Mouse (Mus musculus): ENCODE measurements around the gene Hnf1a.

Gene Hnf1a

DNA sequence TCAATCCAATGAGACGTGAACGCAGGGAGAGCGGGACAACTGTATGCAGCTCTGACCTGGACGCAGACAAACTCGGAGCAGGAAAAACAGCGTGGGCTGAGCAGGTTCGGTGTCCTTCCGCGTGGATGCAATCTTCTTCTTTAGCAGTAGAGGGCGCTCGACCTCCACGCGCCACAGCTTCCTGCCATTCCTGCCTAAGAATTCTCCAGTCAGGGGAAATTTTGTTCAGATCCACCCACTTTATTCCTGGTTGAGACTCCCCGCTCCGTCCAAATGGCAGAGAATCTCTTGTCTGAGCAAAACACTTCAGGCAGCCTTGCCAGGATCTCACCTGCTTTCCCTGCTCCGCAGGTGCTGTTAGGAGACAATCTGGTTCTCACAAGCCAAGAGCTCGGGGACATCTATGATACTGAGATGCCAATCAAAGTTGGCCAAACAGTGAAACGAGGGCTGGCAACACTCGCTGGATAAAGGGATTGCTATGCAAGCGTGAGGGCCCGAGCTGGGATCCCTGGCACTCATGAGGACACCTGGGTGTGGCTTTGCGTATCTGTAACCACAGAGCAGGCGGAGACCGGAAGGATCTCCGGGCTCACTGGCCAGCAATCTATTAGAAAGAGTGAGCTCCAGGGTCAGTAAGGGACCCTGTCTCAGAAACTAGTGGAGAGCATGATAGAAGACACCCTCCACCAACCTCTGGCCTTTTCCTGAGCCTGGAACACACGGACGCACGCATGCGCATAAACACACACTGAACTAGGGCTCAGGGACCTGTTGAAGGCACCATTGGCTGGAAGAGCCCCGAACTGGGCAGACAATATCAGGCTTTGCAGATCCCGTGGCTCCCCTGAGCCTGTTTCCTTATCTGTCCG is 8.6 kb upstream of the Hnf1a start:
- peak; percentile 69 for DNase-seq (ENCODE audit: low spot score)

DNA sequence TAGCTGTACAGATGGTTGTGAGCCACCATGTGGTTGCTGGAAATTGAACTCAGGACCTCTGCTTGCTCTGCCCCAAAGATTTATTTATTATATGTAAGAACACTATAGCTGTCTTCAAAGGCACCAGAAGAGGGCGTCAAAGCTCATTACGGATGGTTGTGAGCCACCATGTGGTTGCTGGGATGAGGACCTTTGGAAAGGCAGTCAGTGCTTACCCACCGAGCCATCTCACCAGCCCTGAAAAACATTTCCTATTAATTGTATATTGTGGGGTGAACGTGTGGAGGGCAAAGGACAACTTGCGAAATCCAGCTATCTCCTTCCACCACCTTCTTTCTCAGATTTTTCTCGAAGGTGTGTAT is 8.0 kb upstream of the Hnf1a start:
- DNase-seq (ENCODE audit: low spot score) = peak; percentile 68

DNA sequence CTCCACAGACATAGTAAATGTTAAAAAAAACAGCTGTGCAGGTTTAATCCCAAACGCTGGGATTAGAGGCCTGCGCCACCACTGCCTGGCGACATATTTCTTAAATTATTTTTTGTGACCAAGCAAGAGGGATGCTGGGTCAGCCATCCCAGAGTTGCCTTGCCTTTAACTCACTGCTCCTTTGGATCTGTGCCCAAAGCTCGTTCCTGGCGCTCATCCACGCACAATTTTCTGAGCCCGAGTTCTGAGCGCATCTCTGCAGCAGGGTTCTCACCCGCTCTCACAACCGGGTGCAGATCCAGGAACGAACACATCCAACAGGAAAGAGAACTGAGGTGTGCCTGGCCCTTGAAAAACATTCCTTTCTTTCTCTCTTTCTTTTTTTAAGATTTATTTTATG is 7.6 kb upstream of the Hnf1a start:
- DNase-seq (ENCODE audit: low spot score) = peak; percentile 38

DNA sequence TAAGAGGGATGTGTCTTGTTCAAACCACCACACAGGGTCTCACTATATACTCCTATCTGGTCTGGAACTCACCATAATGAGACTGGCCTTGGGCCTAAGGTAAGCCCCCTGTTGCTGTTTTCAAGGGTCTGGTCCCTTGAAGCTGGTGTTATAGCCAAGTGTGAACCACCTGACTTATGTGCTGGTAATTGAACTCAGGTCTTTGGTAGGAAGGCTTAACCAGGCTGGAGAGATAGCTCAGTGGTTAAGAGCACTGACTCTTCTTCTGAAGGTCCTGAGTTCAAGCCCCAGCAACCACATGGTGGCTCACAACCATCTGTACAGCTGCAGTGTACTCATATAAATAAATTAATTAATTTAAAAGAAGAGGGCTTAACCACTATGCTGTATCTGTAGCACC is 6.0 kb upstream of the Hnf1a start:
- no peak for DNase-seq (ENCODE audit: low spot score)

- DNase-seq (ENCODE audit: low spot score) = no peak
Measured at GRCm38 (mm10) chr5:114973131-114973530, 2.2 kb upstream of the Hnf1a start.

DNA sequence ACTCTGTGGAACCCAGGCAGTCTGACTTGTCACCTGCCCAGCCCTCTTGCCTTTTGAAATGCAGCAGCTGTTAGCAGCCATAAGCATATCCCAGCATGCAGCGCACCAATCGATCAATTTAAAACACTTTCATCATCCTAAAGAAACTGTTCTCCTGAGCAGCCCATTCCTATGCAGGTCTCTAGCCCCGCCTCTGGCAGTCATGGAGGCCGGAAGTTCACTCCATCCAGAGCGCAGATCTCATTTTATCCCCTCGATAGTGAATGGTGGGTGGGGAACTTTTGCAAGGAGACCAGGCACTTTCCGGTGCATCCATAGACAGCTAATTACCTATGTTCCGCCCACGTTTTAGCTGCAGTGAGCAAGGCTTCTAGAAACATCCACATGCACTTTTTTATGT is 1.3 kb upstream of the Hnf1a start:
- DNase-seq (ENCODE audit: low spot score) = no peak

DNA sequence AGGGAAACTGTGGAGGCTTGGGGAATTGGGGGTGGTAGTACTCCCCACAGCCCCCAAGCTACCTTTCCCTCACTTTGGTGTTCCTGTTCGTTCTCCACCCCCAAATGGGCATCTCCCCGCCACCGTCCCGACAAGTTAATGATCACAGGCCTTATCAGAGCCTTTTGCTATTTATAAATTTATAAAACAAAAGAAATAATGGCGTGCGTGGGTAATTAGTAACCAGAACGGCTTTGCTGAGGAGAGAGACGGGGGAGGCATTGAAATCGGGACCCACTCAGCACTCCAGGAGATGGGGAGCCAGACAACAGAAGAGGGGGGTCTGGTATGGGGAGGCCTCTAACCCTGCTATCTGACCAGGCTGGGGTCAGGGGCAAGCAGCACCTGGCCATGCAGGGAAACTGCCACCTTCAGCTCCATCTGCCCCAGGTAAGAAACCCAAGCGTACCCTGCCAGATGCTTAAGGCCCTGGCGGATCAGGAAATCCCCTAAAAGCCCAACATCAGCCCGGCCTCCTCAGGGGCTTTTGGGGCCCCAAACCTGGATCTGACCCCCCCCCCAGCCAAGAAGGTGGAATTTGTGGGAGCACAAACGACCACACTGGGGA is 1.2 kb downstream of the Hnf1a start:
- no peak for DNase-seq (ENCODE audit: low spot score)

DNA sequence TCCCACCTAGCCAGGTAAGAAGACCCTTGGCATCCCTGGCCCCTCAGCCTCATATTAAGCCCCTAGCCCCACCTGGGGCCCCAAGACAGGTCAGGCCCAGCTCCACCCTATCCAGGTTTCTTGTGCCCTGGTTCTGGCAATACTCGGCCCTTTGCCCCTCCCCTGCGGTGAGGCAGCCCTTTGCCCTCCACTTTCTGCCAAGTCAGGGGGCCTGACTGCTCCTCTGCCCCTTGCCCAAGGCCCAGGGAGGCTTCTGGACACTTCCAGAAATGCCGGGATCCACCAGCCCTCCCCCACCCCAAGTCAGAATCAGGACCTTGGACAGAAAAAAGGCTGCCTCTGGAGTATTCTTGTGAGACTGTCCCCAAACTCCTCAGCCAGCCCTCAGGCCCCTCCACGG is 1.8 kb downstream of the Hnf1a start:
- DNase-seq (ENCODE audit: low spot score) = no peak

- DNase-seq (ENCODE audit: low spot score) = no peak
Measured at GRCm38 (mm10) chr5:114968651-114969050, 2.2 kb downstream of the Hnf1a start.

DNA sequence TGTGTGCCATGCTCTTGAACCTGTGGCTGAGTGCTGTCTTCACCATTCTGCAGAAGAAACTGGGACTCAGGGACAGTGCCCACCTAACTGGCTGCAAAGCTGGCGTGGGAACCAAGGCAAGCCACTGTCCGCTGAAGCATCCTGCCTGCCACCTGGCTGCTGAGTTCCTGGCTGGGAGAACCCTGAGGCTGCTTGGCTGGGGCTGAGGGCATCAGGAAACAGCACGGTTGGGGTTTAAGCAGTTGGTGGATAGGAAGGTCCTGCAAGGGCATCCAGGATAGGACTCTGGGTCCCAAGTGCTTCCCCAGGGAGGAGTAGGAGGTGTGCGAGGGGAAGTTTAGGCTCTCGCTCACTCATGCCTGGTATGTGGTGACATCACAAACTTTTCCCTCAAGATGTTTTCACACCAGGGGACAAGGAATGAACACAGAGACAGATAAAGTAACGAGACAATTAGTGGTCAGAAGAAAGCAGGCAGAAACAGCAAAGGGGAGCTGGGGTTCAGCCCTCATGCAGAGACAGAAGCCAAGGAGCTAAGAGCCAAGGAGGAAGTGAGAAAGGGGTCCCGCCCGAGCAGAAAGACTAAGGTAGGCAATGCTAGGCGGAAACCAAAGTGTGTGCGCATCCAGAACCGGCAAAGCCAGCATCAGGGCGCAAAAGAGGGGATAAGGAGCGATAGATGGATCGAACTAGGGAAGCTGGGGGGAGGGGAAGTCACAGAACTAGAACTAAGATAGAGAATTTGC is 3.2 kb downstream of the Hnf1a start:
- no peak for DNase-seq (ENCODE audit: low spot score)

DNA sequence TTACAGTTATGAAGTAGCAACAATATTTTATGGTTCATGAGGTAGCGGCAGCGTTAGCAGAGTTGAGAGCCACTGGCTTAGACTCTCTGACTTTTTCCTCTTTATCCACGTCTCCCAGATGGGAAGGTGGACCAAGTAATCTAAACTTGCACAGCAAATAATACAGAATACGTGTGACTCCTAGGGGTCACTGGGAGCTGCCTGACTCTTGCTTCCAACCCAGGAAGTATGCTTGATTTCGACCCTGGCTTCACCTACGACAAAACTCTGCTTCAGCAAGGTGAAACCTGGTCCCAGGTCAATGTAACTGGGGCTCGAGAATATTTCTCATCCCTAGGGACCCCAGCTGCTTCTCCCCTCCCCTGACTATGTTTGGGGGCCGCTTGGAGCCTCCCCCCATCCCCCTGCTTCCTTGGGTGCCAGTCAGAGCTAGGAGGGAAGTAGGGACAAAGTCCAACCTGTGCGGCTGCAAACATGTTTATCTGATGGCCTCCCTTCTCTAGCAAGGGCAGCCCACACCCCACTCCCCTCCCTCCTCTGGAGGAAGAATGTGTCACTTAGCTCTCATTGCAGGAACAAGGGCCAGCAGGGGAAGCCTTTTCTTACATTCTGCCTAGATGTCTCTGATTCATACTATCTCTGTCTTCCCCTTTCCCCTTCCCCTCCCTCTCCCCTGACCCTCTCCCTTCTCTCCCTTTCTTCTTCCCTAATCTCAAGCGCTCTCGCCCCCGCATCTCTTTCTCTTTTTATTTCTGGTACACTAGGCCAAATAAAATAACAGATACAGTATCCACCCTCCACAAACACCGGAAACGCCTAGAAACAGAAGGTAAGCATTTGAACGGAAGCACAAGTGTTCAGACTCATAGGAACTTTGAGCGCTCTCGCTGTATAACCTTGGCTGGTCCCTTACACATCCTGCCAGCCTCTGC is 5.7 kb downstream of the Hnf1a start:
- DNase-seq (ENCODE audit: low spot score) = no peak

DNA sequence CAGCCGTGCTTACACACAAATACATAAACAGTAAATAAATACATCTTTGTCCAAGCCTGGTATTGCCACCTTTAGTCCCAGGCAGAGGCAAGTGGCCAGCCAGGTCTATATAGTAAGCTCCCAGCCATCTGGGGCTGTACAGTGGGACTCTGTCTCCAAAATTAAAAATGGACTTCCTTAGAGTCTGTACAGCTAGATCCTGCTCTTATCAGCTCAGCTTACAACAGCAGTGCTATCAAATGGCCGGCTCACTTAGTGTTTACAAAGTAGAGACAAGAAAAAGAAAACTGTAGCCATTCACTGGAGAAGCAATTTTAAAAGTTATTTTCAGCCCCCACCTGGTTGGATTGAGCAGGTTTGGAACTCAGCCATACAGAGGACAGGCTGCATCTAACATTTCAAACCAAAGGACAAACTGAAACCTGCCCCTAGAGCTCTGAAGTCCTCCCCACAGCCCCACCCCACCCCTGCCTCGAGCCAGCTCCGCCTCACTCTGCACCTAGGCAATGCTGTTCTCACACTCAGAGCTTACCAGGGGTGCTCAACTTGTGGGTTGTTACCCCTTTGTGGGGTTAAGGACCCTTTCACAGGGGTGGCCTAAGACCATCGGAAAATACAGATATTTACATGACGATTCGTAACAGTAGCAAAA is 6.5 kb downstream of the Hnf1a start:
- no peak for DNase-seq (ENCODE audit: low spot score)

DNA sequence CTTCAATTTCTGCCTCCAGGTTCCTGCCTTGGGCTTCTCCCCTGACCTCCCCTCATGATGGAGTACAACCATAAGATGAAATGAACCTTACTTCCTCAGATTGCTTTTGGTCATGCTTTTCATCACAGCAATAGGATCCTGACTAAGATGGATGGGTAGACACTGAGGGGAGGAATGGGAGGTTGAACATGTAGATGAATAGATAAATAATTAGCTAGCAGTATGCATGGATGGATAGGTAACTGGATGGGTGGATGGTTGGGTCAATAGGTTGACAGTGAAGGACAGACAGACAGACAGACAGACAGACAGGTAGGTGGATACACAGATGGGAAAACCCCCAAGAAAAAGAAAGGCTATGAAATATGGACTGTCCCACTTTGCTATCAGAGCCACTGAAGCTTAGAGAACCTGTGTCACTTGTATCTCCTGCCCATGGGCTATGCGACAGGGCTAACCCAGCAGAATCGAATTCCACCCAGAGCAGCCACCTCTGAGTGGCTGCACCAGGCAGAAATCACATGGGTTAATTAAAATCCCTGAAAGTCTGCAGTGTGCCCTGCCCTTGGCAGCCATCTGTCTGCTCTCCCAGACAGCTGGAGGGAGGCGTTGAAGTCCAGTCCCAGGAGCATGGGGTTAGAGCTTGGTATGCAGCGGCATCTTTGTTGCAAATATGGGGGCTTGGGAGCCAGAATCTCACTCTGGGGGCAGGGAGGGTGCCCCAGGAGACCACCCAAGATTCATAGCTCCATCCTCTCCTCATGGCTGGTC is 9.1 kb downstream of the Hnf1a start:
- DNase-seq (ENCODE audit: low spot score) = peak; percentile 17

DNA sequence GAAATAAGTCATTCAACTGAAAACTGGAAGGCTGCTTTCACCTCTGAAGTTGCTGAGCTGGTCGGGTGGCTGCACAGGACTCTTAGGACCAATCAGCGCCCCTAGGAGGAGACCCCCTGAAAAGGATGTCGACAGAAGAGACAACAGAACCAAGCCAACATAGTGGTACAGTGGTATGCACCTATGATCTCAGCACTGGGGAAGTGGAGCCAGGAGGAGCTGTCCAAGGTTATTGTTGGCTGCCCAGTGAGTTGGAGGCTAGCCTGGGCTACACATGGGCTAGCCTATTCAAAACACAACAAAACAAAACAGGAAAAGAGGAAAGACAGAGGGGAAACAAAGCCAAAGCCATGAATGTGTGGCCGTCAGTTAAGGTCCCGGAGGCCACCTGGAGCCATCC is 12.8 kb downstream of the Hnf1a start:
- no peak for DNase-seq (ENCODE audit: low spot score)

GRCm38 (mm10) chr5:114953326-114953725 is 17.6 kb downstream of the Hnf1a start:
- DNase-seq (ENCODE audit: low spot score) = no peak

DNA sequence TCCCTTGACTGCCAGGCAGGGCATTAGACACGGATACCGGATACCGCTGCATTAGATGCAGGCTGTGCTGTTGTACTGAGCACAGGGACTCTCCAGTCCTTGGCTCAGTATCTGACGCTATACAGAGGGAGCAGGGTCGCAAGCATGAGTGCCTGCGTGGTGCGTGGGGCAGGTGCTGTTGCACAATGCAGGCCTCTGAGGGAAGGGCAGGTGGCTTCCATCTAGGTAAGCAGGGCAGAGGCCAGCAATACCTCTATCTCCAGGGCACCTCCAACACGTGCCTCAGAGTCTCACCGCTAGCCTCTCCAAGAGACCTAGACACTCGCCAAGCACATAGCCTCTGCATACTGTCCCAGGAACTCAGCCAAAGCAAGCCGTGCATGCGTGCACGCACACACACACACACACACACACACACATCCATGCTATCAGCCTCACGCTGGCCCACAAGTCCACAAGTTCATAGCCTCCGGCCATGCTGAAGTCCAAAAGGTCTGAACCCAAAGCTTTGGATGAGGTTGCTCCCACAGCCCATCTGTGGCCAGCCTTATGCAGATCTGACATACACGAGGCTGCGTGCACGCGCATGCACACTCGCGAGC is 19.5 kb downstream of the Hnf1a start:
- DNase-seq (ENCODE audit: low spot score) = no peak

DNA sequence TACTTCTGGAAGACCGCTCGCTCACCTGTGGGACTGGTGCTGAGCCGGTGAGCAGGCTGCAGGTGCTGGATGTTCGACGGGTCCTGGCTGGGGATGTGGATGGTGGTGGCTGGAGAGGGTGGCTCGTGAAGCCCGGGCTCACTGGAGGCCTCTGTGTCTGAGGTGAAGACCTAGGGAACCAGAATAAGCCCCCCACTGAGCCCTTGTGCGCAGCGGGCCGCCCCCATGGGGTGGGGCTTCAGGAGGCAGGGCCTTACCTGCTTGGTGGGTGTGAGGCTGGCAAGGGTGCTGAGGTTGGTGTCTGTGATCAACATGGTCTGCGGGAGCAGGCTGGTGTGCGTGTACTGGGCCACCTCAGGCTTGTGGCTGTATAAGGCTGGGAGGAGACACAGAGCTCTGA is 20.2 kb downstream of the Hnf1a start:
- no peak for DNase-seq (ENCODE audit: low spot score)

DNA sequence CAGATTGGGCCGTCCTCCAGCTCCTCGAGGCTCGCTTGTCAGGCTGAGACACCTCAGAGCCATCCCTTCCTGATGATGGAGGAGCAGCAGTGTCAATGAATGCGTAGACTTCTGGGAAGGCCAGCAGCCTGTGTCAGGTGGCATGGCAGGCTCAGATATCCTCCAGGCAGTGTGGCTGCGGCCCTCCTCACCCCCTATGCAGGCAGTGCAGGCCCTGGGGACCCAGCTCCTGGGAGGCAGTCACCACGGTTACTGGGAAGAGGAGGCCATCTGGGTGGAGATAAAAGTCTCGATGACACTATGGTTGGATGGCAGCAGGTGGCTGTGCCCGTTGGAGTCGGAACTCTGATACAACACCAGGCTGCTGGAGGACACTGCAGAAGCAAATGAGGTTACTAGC is 21.1 kb downstream of the Hnf1a start:
- peak; percentile 69 for DNase-seq (ENCODE audit: low spot score)

DNA sequence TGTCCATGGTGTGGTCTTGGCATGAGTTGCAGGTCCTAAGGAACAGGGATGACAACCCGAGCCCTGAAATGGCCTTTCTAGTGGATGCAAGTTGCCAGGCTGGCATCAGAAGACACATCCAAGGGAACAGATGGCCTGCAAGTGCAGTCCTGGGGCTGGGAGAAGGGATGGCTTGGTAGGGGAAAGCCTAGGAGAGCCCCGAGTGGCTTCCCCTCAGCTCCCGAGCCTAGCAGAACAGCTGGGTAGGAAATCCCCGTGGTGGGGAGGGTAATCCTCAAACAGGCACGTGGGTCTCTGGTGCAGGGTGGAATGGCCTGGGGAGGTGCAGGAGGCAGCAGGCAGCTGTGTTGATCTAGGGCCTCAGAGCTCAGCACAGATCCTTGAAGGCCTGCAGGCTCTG is 21.6 kb downstream of the Hnf1a start:
- peak; percentile 28 for DNase-seq (ENCODE audit: low spot score)

DNA sequence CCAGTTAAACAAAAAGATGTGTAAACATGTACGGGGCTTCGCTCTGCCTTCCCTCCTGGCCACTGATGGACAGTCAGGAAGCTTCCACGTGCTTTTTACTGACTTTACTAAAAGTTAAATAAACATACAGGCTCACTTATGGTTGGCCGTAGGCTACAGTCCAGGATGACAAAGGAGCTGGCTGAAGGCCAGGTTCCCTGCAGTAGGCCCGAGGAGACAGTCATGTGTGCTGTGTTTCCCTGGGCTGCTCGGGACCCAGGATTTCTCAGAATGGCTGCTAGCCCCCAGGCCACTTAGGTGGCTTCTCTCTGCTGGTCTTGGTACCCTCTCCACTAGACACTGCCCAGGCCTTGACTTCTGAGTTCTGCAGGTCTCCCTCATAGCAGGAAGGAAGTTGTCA is 22.0 kb downstream of the Hnf1a start:
- no peak for DNase-seq (ENCODE audit: low spot score)

Measured in MN1 (cell line).